Mouse (Mus musculus): ENCODE data around the gene Arfgef3. TPM values are rescaled to one million over a fixed set of nuclear protein-coding genes. Genes with fewer than 3 reads are reported as not detected.

The Arfgef3 gene
- 0.12 and 0.14 TPM in 2 replicates for polyA plus RNA-seq (2012)

GRCm38 (mm10) chr10:18743286-18744142, at the start of gene Arfgef3:
Arfgef3 (minus strand) TSS chr10:18743949.

DNA sequence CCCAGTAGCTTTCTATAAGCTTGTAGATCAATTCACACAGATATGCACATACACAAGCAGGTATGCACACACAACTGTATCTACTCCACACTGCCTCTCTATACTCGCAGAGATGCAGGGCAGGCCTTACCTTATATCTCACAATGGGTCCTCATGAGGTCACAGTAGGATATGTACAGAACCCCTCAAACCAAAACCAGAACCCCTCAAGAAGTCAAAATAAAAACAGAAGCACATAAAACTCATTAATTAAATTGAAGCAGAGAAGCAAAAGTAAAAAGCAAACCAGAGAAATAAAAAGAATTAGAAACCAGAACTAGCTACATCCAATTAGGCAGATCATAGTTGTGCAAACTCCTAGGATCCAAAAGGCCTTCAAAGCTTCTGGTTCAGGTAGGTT, 42.9 kb upstream of the Arfgef3 start, which contains the start of gene Gm4922:
Gm4922 (minus strand) TSS at position 101 of the 400 bp plus-strand sequence.

GRCm38 (mm10) chr10:18545813-18546235, 197.9 kb downstream of the Arfgef3 start, which contains the start of gene Hebp2:
Hebp2 (minus strand) TSS chr10:18546076.

Other genes with a start within 250 kb of the Arfgef3 start
- 0.09 and 0.31 TPM in 2 replicates for gene Hebp2, start 197.9 kb downstream of the Arfgef3 start, polyA plus RNA-seq (2012)
- not detected in 2 replicates for gene Gm4922, start 42.8 kb upstream of the Arfgef3 start, polyA plus RNA-seq (2012)
- gene Perp, start 101.1 kb upstream of the Arfgef3 start, polyA plus RNA-seq (2012) = 1.4 and 2.0 TPM in 2 replicates

Data from megakaryocyte-erythroid progenitor cell, adult 5 weeks (primary cell).